ENCODE assay signal across 10 mouse cellular contexts in the genomic region with DNA sequence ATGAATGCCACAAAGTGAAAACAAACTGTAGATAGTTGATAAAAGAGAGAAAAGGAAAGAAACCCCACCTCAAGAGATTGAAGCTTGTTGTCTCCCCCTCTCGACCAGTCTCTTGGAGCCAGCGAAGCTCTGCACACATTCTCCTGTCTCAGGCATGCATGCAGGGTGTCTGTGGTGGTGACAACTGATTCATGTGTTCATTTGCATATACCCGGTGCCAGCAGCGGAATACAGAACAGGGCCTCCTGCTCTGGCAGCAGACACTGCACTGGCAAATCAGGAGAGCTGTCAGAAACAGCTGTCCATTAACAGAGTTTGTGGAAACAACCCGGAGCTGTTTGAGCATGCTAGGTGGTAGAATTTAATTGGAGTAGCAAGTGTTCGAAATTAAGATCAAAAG.
DNase-seq lines count a peak whose midpoint lies in the region; ATAC-seq and TF ChIP-seq lines count a peak whose summit lies in the region.
"Had no signal": no experiment of that assay in that cellular context is flagged by ENCODE, and none has a peak within 500 bp of the region (broad histone marks: within the 10 kb centered on the region; RNA-seq: fewer than 3 reads in every experiment).

No protein-coding gene starts in this region.

- H3K9me3 ChIP-seq in heart, embryonic 14.5 days (ENCODE audit: control insufficient read depth, low read length): no peaks in the 10 kb centered on the region
- no peaks in the 10 kb centered on the region for H3K9me3 ChIP-seq in forebrain, embryonic 12.5 days
- no peaks in the 10 kb centered on the region for H3K9me3 ChIP-seq in midbrain, embryonic 15.5 days
- H3K9me3 ChIP-seq: heart, embryonic 13.5 days had no signal

- H3K9ac ChIP-seq in heart, embryonic 14.5 days (ENCODE audit: low read length): no peak overlapping the region
- H3K9ac ChIP-seq in forebrain, embryonic 12.5 days: no peak overlapping the region
- H3K9ac ChIP-seq in midbrain, embryonic 15.5 days: no peak overlapping the region
- H3K9ac ChIP-seq: heart, embryonic 13.5 days had no signal

- ATAC-seq in heart, embryonic 14.5 days (ENCODE audit: insufficient number of reproducible peaks, insufficient read depth, low FRiP score, low read depth): no peak
- ATAC-seq in forebrain, embryonic 12.5 days (ENCODE audit: low FRiP score): peak; percentile 92
- peak; percentile 94 for ATAC-seq in midbrain, embryonic 15.5 days (replicated peaks)

- H3K4me1 ChIP-seq in heart, embryonic 14.5 days (ENCODE audit: control insufficient read depth in 2 of 2, insufficient read depth in 2 of 2, low read length in 2 of 2): no peaks in the 10 kb centered on the region
- no peaks in the 10 kb centered on the region for H3K4me1 ChIP-seq in forebrain, embryonic 12.5 days
- peaks cover 5% of the 10 kb centered on the region; the same call in 1 of the 2 replicates for H3K4me1 ChIP-seq in midbrain, embryonic 15.5 days
- H3K4me1 ChIP-seq in cerebellum, adult 2 months (ENCODE audit: control insufficient read depth, insufficient read depth, low read length): no peaks in the 10 kb centered on the region
- H3K4me1 ChIP-seq: heart, embryonic 13.5 days had no signal

- TF ChIP-seq POLR2A in cerebellum, adult 2 months (IDR thresholded peaks at IDR 0.05; ENCODE audit: borderline replicate concordance, insufficient read depth, low read length): no peak

- TF ChIP-seq CTCF in cerebellum, adult 2 months (IDR thresholded peaks at IDR 0.05; ENCODE audit: borderline replicate concordance, insufficient read depth, low read depth, low read length): no peak

- no peaks in the 10 kb centered on the region for H3K27me3 ChIP-seq in heart, embryonic 14.5 days (ENCODE audit: control insufficient read depth, insufficient read depth, low read length)
- no peaks in the 10 kb centered on the region for H3K27me3 ChIP-seq in forebrain, embryonic 12.5 days
- no peaks in the 10 kb centered on the region for H3K27me3 ChIP-seq in midbrain, embryonic 15.5 days (replicated peaks)
- H3K27me3 ChIP-seq in cerebellum, adult 2 months (ENCODE audit: control insufficient read depth, insufficient read depth, low read length): no peaks in the 10 kb centered on the region
- H3K27me3 ChIP-seq: heart, embryonic 13.5 days had no signal

- H3K36me3 ChIP-seq in heart, embryonic 14.5 days (ENCODE audit: control insufficient read depth, insufficient read depth, low read length): no peaks in the 10 kb centered on the region
- H3K36me3 ChIP-seq in forebrain, embryonic 12.5 days (replicated peaks): no peaks in the 10 kb centered on the region
- H3K36me3 ChIP-seq in midbrain, embryonic 15.5 days (replicated peaks): no peaks in the 10 kb centered on the region
- H3K36me3 ChIP-seq: heart, embryonic 13.5 days had no signal

- H3K4me2 ChIP-seq in heart, embryonic 14.5 days (ENCODE audit: low read length): 0 out of 2 replicates have a peak overlapping the region, but pooled peaks have one; percentile 4
- H3K4me2 ChIP-seq in forebrain, embryonic 12.5 days: no peak overlapping the region
- no peak overlapping the region for H3K4me2 ChIP-seq in midbrain, embryonic 15.5 days
- H3K4me2 ChIP-seq: heart, embryonic 13.5 days had no signal

- H3K4me3 ChIP-seq in heart, embryonic 14.5 days (ENCODE audit: control insufficient read depth in 1 of 2, insufficient read depth in 1 of 2, low read depth in 1 of 2, low read length in 2 of 2): no peak overlapping the region
- H3K4me3 ChIP-seq in forebrain, embryonic 12.5 days (replicated peaks): no peak overlapping the region
- no peak overlapping the region for H3K4me3 ChIP-seq in midbrain, embryonic 15.5 days
- no peak overlapping the region for H3K4me3 ChIP-seq in cerebellum, adult 2 months (replicated peaks; ENCODE audit: insufficient read depth, low read depth, low read length)
- H3K4me3 ChIP-seq: heart, embryonic 13.5 days had no signal

- H3K27ac ChIP-seq in heart, embryonic 14.5 days (replicated peaks in 1 of 2; ENCODE audit: control insufficient read depth in 1 of 2, insufficient read depth in 1 of 2, low read depth in 2 of 2, low read length in 2 of 2): no peak overlapping the region
- H3K27ac ChIP-seq in forebrain, embryonic 12.5 days: no peak overlapping the region
- no peak overlapping the region for H3K27ac ChIP-seq in midbrain, embryonic 15.5 days
- no peak overlapping the region for H3K27ac ChIP-seq in cerebellum, adult 2 months (ENCODE audit: insufficient read depth, low read length)
- H3K27ac ChIP-seq: heart, embryonic 13.5 days had no signal

- no peak for DNase-seq in heart, adult 11 months
- DNase-seq in kidney, postnatal 4 days: peak; percentile 0 to 7
- no peak for DNase-seq in yolk sac, embryonic 10.5 days (ENCODE audit: low spot score)
- DNase-seq in testis, postnatal 10 days (ENCODE audit: low spot score): no peak
- DNase-seq in cerebellum, adult 2 months: no peak
- DNase-seq: thymus, adult 2 months had no signal

- WGBS in heart, embryonic 14.5 days: 48% methylated on average over 6 of the region's 6 CpGs
- 43% methylated on average over 6 of the region's 6 CpGs for WGBS in forebrain, embryonic 12.5 days
- 28% methylated on average over 6 of the region's 6 CpGs for WGBS in midbrain, embryonic 15.5 days
- WGBS in cerebellum, adult 2 months: 9% methylated on average over 6 of the region's 6 CpGs

Comparison
In these comparisons a context has a peak if more than half of its experiments do, and no peak if none do; other contexts are left out.
1. DNase-seq: peak in kidney, postnatal 4 days (2 of 2); none in heart, adult 11 months (single experiment), yolk sac, embryonic 10.5 days (single experiment), testis, postnatal 10 days (single experiment) and cerebellum, adult 2 months (0 of 2).